Mouse (Mus musculus): ENCODE measurements around the gene Dag1. TPM values are rescaled to one million over a fixed set of nuclear protein-coding genes. Genes with fewer than 3 reads are reported as not detected.
A peak's percentile ranks its signal among the peaks of the same experiment; 100 is the strongest.
"Not testable (repeated sequence)": the region's sequence is repeated elsewhere in the genome, so short reads cannot be mapped to it uniquely, and the experiment has no call there.

Dag1 gene
- polyA plus RNA-seq, 1 experiment from 2014 or later: 79.5 TPM

- Histone ChIP-seq H3K9ac (ENCODE audit: low read depth, low read length) (no peak overlapping the region), H3K27ac (ENCODE audit: low read length) (no peak overlapping the region), H3K4me3 (ENCODE audit: low read depth, low read length) (no peak overlapping the region), H3K9me3 (replicated peaks; ENCODE audit: control insufficient read depth, low read length, poor library complexity, severe bottlenecking) (no peaks in the 10 kb centered on the region), H3K4me1 (ENCODE audit: control insufficient read depth, insufficient read depth, low read length) (peaks cover 23% of the 10 kb centered on the region), H3K36me3 (ENCODE audit: control insufficient read depth, insufficient read depth, low read length) (peaks cover 9% of the 10 kb centered on the region), H3K27me3 (ENCODE audit: control insufficient read depth, insufficient read depth, low read depth, low read length) (no peaks in the 10 kb centered on the region), H3K4me2 (ENCODE audit: low read length) (no peak overlapping the region)
- no peak for ATAC-seq
- 38% methylated on average over 13 of the region's 13 CpGs for WGBS
Observed at GRCm38 (mm10) chr9:108203015-108203414, 60.7 kb downstream of the Dag1 start.

- no peak overlapping the region for H3K27ac ChIP-seq (ENCODE audit: low read length)
- no peak overlapping the region for H3K4me2 ChIP-seq (ENCODE audit: low read length)
- ATAC-seq: no peak
- H3K9ac ChIP-seq (ENCODE audit: low read depth, low read length): no peak overlapping the region
- no peaks in the 10 kb centered on the region for H3K9me3 ChIP-seq (replicated peaks; ENCODE audit: control insufficient read depth, low read length, poor library complexity, severe bottlenecking)
- H3K4me3 ChIP-seq (ENCODE audit: low read depth, low read length): no peak overlapping the region
- 98% methylated on average over 2 of the region's 2 CpGs for WGBS
- peaks cover 2% of the 10 kb centered on the region; the same call in 1 of the 2 replicates for H3K36me3 ChIP-seq (ENCODE audit: control insufficient read depth, insufficient read depth, low read length)
- peaks cover 23% of the 10 kb centered on the region for H3K4me1 ChIP-seq (ENCODE audit: control insufficient read depth, insufficient read depth, low read length)
- H3K27me3 ChIP-seq (ENCODE audit: control insufficient read depth, insufficient read depth, low read depth, low read length): no peaks in the 10 kb centered on the region
Observed at GRCm38 (mm10) chr9:108202169-108202568, 61.6 kb downstream of the Dag1 start.

GRCm38 (mm10) chr9:108201160-108201559 is 62.6 kb downstream of the Dag1 start:
- no peaks in the 10 kb centered on the region for H3K27me3 ChIP-seq (ENCODE audit: control insufficient read depth, insufficient read depth, low read depth, low read length)
- H3K27ac ChIP-seq (ENCODE audit: low read length): no peak overlapping the region
- H3K36me3 ChIP-seq (ENCODE audit: control insufficient read depth, insufficient read depth, low read length): no peaks in the 10 kb centered on the region
- peak overlapping the region; percentile 21 for H3K4me3 ChIP-seq (ENCODE audit: low read depth, low read length)
- peaks cover 26% of the 10 kb centered on the region for H3K4me1 ChIP-seq (ENCODE audit: control insufficient read depth, insufficient read depth, low read length)
- WGBS: 0% methylated on average over 13 of the region's 13 CpGs
- H3K4me2 ChIP-seq (ENCODE audit: low read length): peak overlapping the region; percentile 53
- H3K9ac ChIP-seq (ENCODE audit: low read depth, low read length): peak overlapping the region; percentile 46; the same call in 1 of the 2 replicates
- ATAC-seq: peak; percentile 85
- no peaks in the 10 kb centered on the region for H3K9me3 ChIP-seq (replicated peaks; ENCODE audit: control insufficient read depth, low read length, poor library complexity, severe bottlenecking)

GRCm38 (mm10) chr9:108198621-108199020 is 65.1 kb downstream of the Dag1 start:
- peaks cover 11% of the 10 kb centered on the region; the same call in 1 of the 2 replicates for H3K4me1 ChIP-seq (ENCODE audit: control insufficient read depth, insufficient read depth, low read length)
- 46% methylated on average over 4 of the region's 4 CpGs for WGBS
- H3K9me3 ChIP-seq (replicated peaks; ENCODE audit: control insufficient read depth, low read length, poor library complexity, severe bottlenecking): no peaks in the 10 kb centered on the region
- no peaks in the 10 kb centered on the region for H3K36me3 ChIP-seq (ENCODE audit: control insufficient read depth, insufficient read depth, low read length)
- no peaks in the 10 kb centered on the region for H3K27me3 ChIP-seq (ENCODE audit: control insufficient read depth, insufficient read depth, low read depth, low read length)
- ATAC-seq: no peak
- no peak overlapping the region for H3K9ac ChIP-seq (ENCODE audit: low read depth, low read length)
- no peak overlapping the region for H3K27ac ChIP-seq (ENCODE audit: low read length)
- no peak overlapping the region for H3K4me3 ChIP-seq (ENCODE audit: low read depth, low read length)
- H3K4me2 ChIP-seq (ENCODE audit: low read length): no peak overlapping the region

GRCm38 (mm10) chr9:108196920-108197677 is 66.7 kb downstream of the Dag1 start:
- Histone ChIP-seq H3K9me3 (replicated peaks; ENCODE audit: control insufficient read depth, low read length, poor library complexity, severe bottlenecking) (no peaks in the 10 kb centered on the region), H3K27ac (ENCODE audit: low read length) (no peak overlapping the region), H3K36me3 (ENCODE audit: control insufficient read depth, insufficient read depth, low read length) (no peaks in the 10 kb centered on the region), H3K9ac (ENCODE audit: low read depth, low read length) (no peak overlapping the region), H3K4me1 (ENCODE audit: control insufficient read depth, insufficient read depth, low read length) (peaks cover 11% of the 10 kb centered on the region; the same call in 1 of the 2 replicates), H3K4me2 (ENCODE audit: low read length) (peak overlapping the region; percentile 31), H3K27me3 (ENCODE audit: control insufficient read depth, insufficient read depth, low read depth, low read length) (no peaks in the 10 kb centered on the region), H3K4me3 (ENCODE audit: low read depth, low read length) (no peak overlapping the region)
- ATAC-seq: no peak
- WGBS: 22% methylated on average over 24 of the region's 24 CpGs

- not testable (repeated sequence) for H3K4me3 ChIP-seq (ENCODE audit: low read depth, low read length); H3K4me2 ChIP-seq (ENCODE audit: low read length); H3K9ac ChIP-seq (ENCODE audit: low read depth, low read length); H3K27me3 ChIP-seq (ENCODE audit: control insufficient read depth, insufficient read depth, low read depth, low read length); H3K36me3 ChIP-seq (ENCODE audit: control insufficient read depth, insufficient read depth, low read length); H3K27ac ChIP-seq (ENCODE audit: low read length); H3K9me3 ChIP-seq (replicated peaks; ENCODE audit: control insufficient read depth, low read length, poor library complexity, severe bottlenecking); ATAC-seq
- 70% methylated on average over 5 of the region's 6 CpGs for WGBS
- H3K4me1 ChIP-seq (ENCODE audit: control insufficient read depth, insufficient read depth, low read length): peaks cover 11% of the 10 kb centered on the region; the same call in 1 of the 2 replicates
Observed at GRCm38 (mm10) chr9:108196222-108196621, 67.5 kb downstream of the Dag1 start.

GRCm38 (mm10) chr9:108189787-108190679 is 73.7 kb downstream of the Dag1 start, which contains the start of gene Bsn:
Gene Bsn, minus strand, starts transcription at chr9:108190384.
- ATAC-seq: peak; percentile 78
- H3K36me3 ChIP-seq (ENCODE audit: control insufficient read depth, insufficient read depth, low read length): peaks cover 7% of the 10 kb centered on the region
- H3K27ac ChIP-seq (ENCODE audit: low read length): peak within 1 kb of the TSS; percentile 75
- H3K9me3 ChIP-seq (replicated peaks; ENCODE audit: control insufficient read depth, low read length, poor library complexity, severe bottlenecking): no peaks in the 10 kb centered on the region
- H3K4me2 ChIP-seq (ENCODE audit: low read length): peak within 1 kb of the TSS; percentile 74
- no peaks in the 10 kb centered on the region for H3K27me3 ChIP-seq (ENCODE audit: control insufficient read depth, insufficient read depth, low read depth, low read length)
- H3K4me1 ChIP-seq (ENCODE audit: control insufficient read depth, insufficient read depth, low read length): peaks cover 20% of the 10 kb centered on the region
- WGBS: under 1% methylated on average over 57 of the region's 91 CpGs
- H3K4me3 ChIP-seq (ENCODE audit: low read depth, low read length): peak within 1 kb of the TSS; percentile 83
- peak within 1 kb of the TSS; percentile 87 for H3K9ac ChIP-seq (ENCODE audit: low read depth, low read length)

GRCm38 (mm10) chr9:108189488-108189786 is 74.3 kb downstream of the Dag1 start:
- Histone ChIP-seq H3K4me2 (ENCODE audit: low read length) (peak overlapping the region; percentile 74), H3K9ac (ENCODE audit: low read depth, low read length) (peak overlapping the region; percentile 87), H3K4me1 (ENCODE audit: control insufficient read depth, insufficient read depth, low read length) (peaks cover 20% of the 10 kb centered on the region), H3K27me3 (ENCODE audit: control insufficient read depth, insufficient read depth, low read depth, low read length) (no peaks in the 10 kb centered on the region), H3K4me3 (ENCODE audit: low read depth, low read length) (peak overlapping the region; percentile 83), H3K36me3 (ENCODE audit: control insufficient read depth, insufficient read depth, low read length) (peaks cover 7% of the 10 kb centered on the region), H3K27ac (ENCODE audit: low read length) (peak overlapping the region; percentile 73), H3K9me3 (replicated peaks; ENCODE audit: control insufficient read depth, low read length, poor library complexity, severe bottlenecking) (no peaks in the 10 kb centered on the region)
- 23% methylated on average over 5 of the region's 5 CpGs for WGBS
- no peak; the same call in 1 of the 2 replicates for ATAC-seq

- H3K4me2 ChIP-seq (ENCODE audit: low read length): peak overlapping the region; percentile 74
- H3K4me3 ChIP-seq (ENCODE audit: low read depth, low read length): peak overlapping the region; percentile 83
- H3K4me1 ChIP-seq (ENCODE audit: control insufficient read depth, insufficient read depth, low read length): peaks cover 20% of the 10 kb centered on the region
- peaks cover 7% of the 10 kb centered on the region for H3K36me3 ChIP-seq (ENCODE audit: control insufficient read depth, insufficient read depth, low read length)
- peak overlapping the region; percentile 87 for H3K9ac ChIP-seq (ENCODE audit: low read depth, low read length)
- ATAC-seq: no peak
- no peak overlapping the region; the same call in 1 of the 2 replicates for H3K27ac ChIP-seq (ENCODE audit: low read length)
- WGBS: 81% methylated on average over 7 of the region's 7 CpGs
- no peaks in the 10 kb centered on the region for H3K27me3 ChIP-seq (ENCODE audit: control insufficient read depth, insufficient read depth, low read depth, low read length)
- H3K9me3 ChIP-seq (replicated peaks; ENCODE audit: control insufficient read depth, low read length, poor library complexity, severe bottlenecking): no peaks in the 10 kb centered on the region
Observed at GRCm38 (mm10) chr9:108189023-108189422, 74.7 kb downstream of the Dag1 start.
